Mouse (Mus musculus): ENCODE measurements at regions not wholly inside any gene's neighbourhood (a gene's known extent, or its start where the extent isn't known, plus 50 kb on each side); places are given as distances from the start of the nearest gene placed in this dataset.

GRCm38 (mm10) chr12:95533888-95534639, 158.0 kb upstream of the Flrt2 start:
- TF ChIP-seq CTCF (IDR thresholded peaks at IDR 0.05; ENCODE audit: low read depth), result no peak
- no peak for TF ChIP-seq EP300 (IDR thresholded peaks at IDR 0.05; ENCODE audit: low read depth)

All from liver, postnatal 0 days (tissue).